Comparison of ENCODE assay signal across 27 mouse cellular contexts in the genomic region with DNA sequence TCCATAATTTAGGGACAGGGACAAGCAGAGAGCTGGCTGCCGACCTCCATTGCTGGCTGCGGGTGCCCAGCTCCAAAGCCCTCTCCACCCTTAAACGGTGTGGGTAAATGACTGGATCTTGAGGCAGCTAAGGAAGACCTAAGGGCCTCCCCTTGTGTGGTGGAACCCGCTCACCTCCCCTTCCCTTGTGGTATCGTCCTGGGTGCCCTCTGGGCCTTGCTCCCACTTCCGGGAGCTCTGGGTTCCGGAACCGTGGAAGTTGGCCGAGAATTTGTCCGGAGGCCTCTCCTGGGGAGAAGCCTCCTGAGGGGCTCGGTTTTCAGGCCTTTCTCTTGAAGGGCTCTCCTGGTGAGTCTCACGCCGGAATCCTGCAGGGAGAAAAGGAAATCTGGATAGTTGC. TPM values are rescaled to one million over a fixed set of nuclear protein-coding genes. Genes with fewer than 3 reads are reported as not detected.
DNase-seq lines count a peak whose midpoint lies in the region; ATAC-seq and TF ChIP-seq lines count a peak whose summit lies in the region.
"Had no signal": no experiment of that assay in that cellular context is flagged by ENCODE, and none has a peak within 500 bp of the region (broad histone marks: within the 10 kb centered on the region; RNA-seq: fewer than 3 reads in every experiment).

No protein-coding gene starts in this region.

- H3K9ac ChIP-seq in embryonic facial prominence, embryonic 13.5 days: 0 out of 2 replicates have a peak overlapping the region, but pooled peaks have one; percentile 2
- peak overlapping the region; percentile 24 for H3K9ac ChIP-seq in ES-E14 (ENCODE audit: insufficient read depth, low read depth, low read length, poor library complexity, severe bottlenecking)
- H3K9ac ChIP-seq: embryonic facial prominence, embryonic 12.5 days; embryonic facial prominence, embryonic 15.5 days; forebrain, embryonic 12.5 days had no signal

- no peaks in the 10 kb centered on the region for H3K9me3 ChIP-seq in embryonic facial prominence, embryonic 13.5 days
- H3K9me3 ChIP-seq in embryonic facial prominence, embryonic 10.5 days: no peaks in the 10 kb centered on the region
- no peaks in the 10 kb centered on the region for H3K9me3 ChIP-seq in ES-E14 (ENCODE audit: control insufficient read depth, insufficient read depth, low read depth, low read length)
- no peaks in the 10 kb centered on the region for H3K9me3 ChIP-seq in midbrain, embryonic 10.5 days (replicated peaks)
- H3K9me3 ChIP-seq: embryonic facial prominence, embryonic 12.5 days; embryonic facial prominence, embryonic 15.5 days; forebrain, embryonic 10.5 days; forebrain, embryonic 12.5 days had no signal

- no peaks in the 10 kb centered on the region for H3K27me3 ChIP-seq in embryonic facial prominence, embryonic 13.5 days
- H3K27me3 ChIP-seq in embryonic facial prominence, embryonic 10.5 days (replicated peaks; ENCODE audit: low read depth, poor library complexity, severe bottlenecking): no peaks in the 10 kb centered on the region
- H3K27me3 ChIP-seq in midbrain, embryonic 10.5 days (ENCODE audit: low read depth, poor library complexity, severe bottlenecking): no peaks in the 10 kb centered on the region
- H3K27me3 ChIP-seq: CH12.LX; embryonic facial prominence, embryonic 12.5 days; embryonic facial prominence, embryonic 15.5 days; forebrain, embryonic 12.5 days had no signal

- ATAC-seq in embryonic facial prominence, embryonic 13.5 days (ENCODE audit: insufficient number of reproducible peaks, insufficient read depth, low FRiP score, low TSS enrichment, low read depth): no peak
- ATAC-seq: CD4-positive, CD25-positive, alpha-beta regulatory T cell, adult 4 months; forebrain, embryonic 14.5 days; forebrain, embryonic 16.5 days had no signal

- in situ Hi-C loops in ES-E14 (cut with MboI; ENCODE audit: low sequenced_read_pairs in 2 of 2, unreplicated experiment in 2 of 2): no loop called here

- H3K27ac ChIP-seq in embryonic facial prominence, embryonic 13.5 days: no peak overlapping the region
- H3K27ac ChIP-seq in embryonic facial prominence, embryonic 10.5 days (replicated peaks): no peak overlapping the region
- peak overlapping the region; percentile 61 for H3K27ac ChIP-seq in layer of hippocampus, adult 2 months
- peak overlapping the region; percentile 61 for H3K27ac ChIP-seq in ES-E14 (ENCODE audit: insufficient read depth, low read depth, low read length, poor library complexity, severe bottlenecking)
- no peak overlapping the region for H3K27ac ChIP-seq in midbrain, embryonic 10.5 days (replicated peaks)
- H3K27ac ChIP-seq: embryonic facial prominence, embryonic 12.5 days; embryonic facial prominence, embryonic 15.5 days; forebrain, embryonic 10.5 days; forebrain, embryonic 12.5 days had no signal

- no peak overlapping the region for H3K4me2 ChIP-seq in embryonic facial prominence, embryonic 13.5 days
- H3K4me2 ChIP-seq: embryonic facial prominence, embryonic 12.5 days; embryonic facial prominence, embryonic 15.5 days; forebrain, embryonic 12.5 days had no signal

- peaks cover 54% of the 10 kb centered on the region for H3K36me3 ChIP-seq in embryonic facial prominence, embryonic 13.5 days
- peaks cover 58% of the 10 kb centered on the region for H3K36me3 ChIP-seq in embryonic facial prominence, embryonic 10.5 days (replicated peaks)
- H3K36me3 ChIP-seq in ES-E14 (ENCODE audit: control insufficient read depth, insufficient read depth, low read length, poor library complexity, severe bottlenecking): no peaks in the 10 kb centered on the region
- H3K36me3 ChIP-seq in midbrain, embryonic 10.5 days: peaks cover 20% of the 10 kb centered on the region

- H3K4me3 ChIP-seq in embryonic facial prominence, embryonic 13.5 days: no peak overlapping the region
- no peak overlapping the region for H3K4me3 ChIP-seq in embryonic facial prominence, embryonic 10.5 days
- H3K4me3 ChIP-seq in layer of hippocampus, adult 2 months: no peak overlapping the region
- H3K4me3 ChIP-seq in ES-E14 (ENCODE audit: insufficient read depth in 1 of 2, low read depth in 1 of 2, low read length in 2 of 2, poor library complexity in 1 of 2, severe bottlenecking in 1 of 2): peak overlapping the region; percentile 26 to 52
- H3K4me3 ChIP-seq in midbrain, embryonic 10.5 days: no peak overlapping the region
- H3K4me3 ChIP-seq: embryonic facial prominence, embryonic 12.5 days; embryonic facial prominence, embryonic 15.5 days; erythroblast, embryonic 14.5 days; forebrain, embryonic 10.5 days; forebrain, embryonic 12.5 days had no signal

- TF ChIP-seq CTCF in layer of hippocampus, adult 2 months (conservative IDR thresholded peaks at IDR 0.05): no peak

- no peak for DNase-seq in embryonic facial prominence, embryonic 10.5 days (ENCODE audit: low spot score)
- DNase-seq in layer of hippocampus, adult 2 months (ENCODE audit: low spot score in 2 of 2): no peak
- DNase-seq in layer of hippocampus, adult 11-12 months (ENCODE audit: low spot score): no peak
- DNase-seq in ES-E14 (ENCODE audit: low read depth, low spot score) (no peak), ZHBTc4 (ENCODE audit: low read depth, low spot score) (peak; percentile 62)
- DNase-seq in midbrain, embryonic 10.5 days (ENCODE audit: low spot score): no peak
- DNase-seq in testis, postnatal 14 days (ENCODE audit: low spot score): no peak
- DNase-seq: adrenal gland, adult 2 months; adrenal gland, postnatal 10 days; adrenal gland, postnatal 36 days; B cell, adult 2 months; cerebellum, adult 11-12 months; cerebellum, adult 2 months; cerebellum, adult 9-10 months; cerebellum, postnatal 10 days; cerebellum, postnatal 25 days; embryo, embryonic 11 days had no signal

- no peaks in the 10 kb centered on the region for H3K4me1 ChIP-seq in embryonic facial prominence, embryonic 13.5 days
- H3K4me1 ChIP-seq in embryonic facial prominence, embryonic 10.5 days: no peaks in the 10 kb centered on the region
- peaks cover 0 to 6% of the 10 kb centered on the region in 2 experiments; a peak in 2 of 4 replicates for H3K4me1 ChIP-seq in ES-E14 (ENCODE audit: control insufficient read depth in 2 of 2, insufficient read depth in 2 of 2, low read length in 2 of 2, poor library complexity in 1 of 2)
- H3K4me1 ChIP-seq in midbrain, embryonic 10.5 days: no peaks in the 10 kb centered on the region
- H3K4me1 ChIP-seq: embryonic facial prominence, embryonic 12.5 days; embryonic facial prominence, embryonic 15.5 days; forebrain, embryonic 10.5 days; forebrain, embryonic 12.5 days had no signal

- 91% methylated on average over 13 of the region's 13 CpGs for WGBS in embryonic facial prominence, embryonic 13.5 days
- WGBS in embryonic facial prominence, embryonic 10.5 days: 90% methylated on average over 13 of the region's 13 CpGs
- WGBS in midbrain, embryonic 10.5 days: 87% methylated on average over 13 of the region's 13 CpGs

TF ChIP-seq in ES-E14, 5 proteins besides CTCF, POLR2A, EP300 and RAD21:
- TF ChIP-seq HCFC1 (IDR thresholded peaks at IDR 0.05; ENCODE audit: borderline replicate concordance, insufficient read depth, low read length): no peak
- no peak for TF ChIP-seq MAFK (IDR thresholded peaks at IDR 0.05; ENCODE audit: insufficient read depth, low read depth, low read length)
- no peak for TF ChIP-seq ZNF384 (IDR thresholded peaks at IDR 0.05; ENCODE audit: low read depth, low read length)
TF ChIP-seq in ES-E14: peak in this region for 0.

RNA-seq across cellular contexts. Expression of a gene that starts 42.1 kb away (rescaled TPM):
- 78.0 and 96.8 TPM in 2 replicates for polyA plus RNA-seq in embryonic facial prominence, embryonic 13.5 days (2015; fragmentation: Nextera tagmentation; extraction: Ambion mirVana)
- 60.2 and 70.0 TPM in 2 replicates for polyA plus RNA-seq in embryonic facial prominence, embryonic 10.5 days (2016; fragmentation: Nextera tagmentation; extraction: Ambion mirVana)
- 10 to 100 TPM; 20.1 to 26.6 TPM for total RNA-seq in layer of hippocampus, adult 2 months (2021)
- 35.6 and 36.8 TPM in 2 replicates for total RNA-seq in ES-E14 (2012; rRNA removed)
- 47.8 and 48.9 TPM in 2 replicates for polyA plus RNA-seq in midbrain, embryonic 10.5 days (2016; fragmentation: Nextera tagmentation; extraction: Ambion mirVana)

RNA-seq across cellular contexts. Expression of a gene that starts 45.9 kb away (rescaled TPM):
- polyA plus RNA-seq in embryonic facial prominence, embryonic 13.5 days (2015; fragmentation: Nextera tagmentation; extraction: Ambion mirVana): 29.8 and 32.6 TPM in 2 replicates
- 9.4 and 10.7 TPM in 2 replicates for polyA plus RNA-seq in embryonic facial prominence, embryonic 10.5 days (2016; fragmentation: Nextera tagmentation; extraction: Ambion mirVana)
- total RNA-seq in layer of hippocampus, adult 2 months (2021): 1 to 10 TPM; 1.9 to 3.1 TPM
- total RNA-seq in ES-E14 (2012; rRNA removed): 2.3 and 3.0 TPM in 2 replicates
- 5.1 and 5.2 TPM in 2 replicates for polyA plus RNA-seq in midbrain, embryonic 10.5 days (2016; fragmentation: Nextera tagmentation; extraction: Ambion mirVana)
- total RNA-seq: CH12.LX had no signal
- polyA plus RNA-seq: CD4-positive, CD25-positive, alpha-beta regulatory T cell, adult 4 months had no signal

RNA-seq across cellular contexts. Expression of a gene that starts 51.1 kb away (rescaled TPM):
- polyA plus RNA-seq in embryonic facial prominence, embryonic 13.5 days (2015; fragmentation: Nextera tagmentation; extraction: Ambion mirVana): 15.8 and 18.8 TPM in 2 replicates
- polyA plus RNA-seq in embryonic facial prominence, embryonic 10.5 days (2016; fragmentation: Nextera tagmentation; extraction: Ambion mirVana): 31.6 and 33.6 TPM in 2 replicates
- total RNA-seq in layer of hippocampus, adult 2 months (2021): 10 to 100 TPM; 21.8 to 22.5 TPM
- total RNA-seq in ES-E14 (2012; rRNA removed): 2.1 and 2.9 TPM in 2 replicates
- polyA plus RNA-seq in midbrain, embryonic 10.5 days (2016; fragmentation: Nextera tagmentation; extraction: Ambion mirVana): 32.2 and 37.1 TPM in 2 replicates

Comparison
In these comparisons a context has a peak if more than half of its experiments do, and no peak if none do; other contexts are left out.
1. H3K27ac ChIP-seq: peak in layer of hippocampus, adult 2 months (single experiment) and ES-E14 (single experiment); none in embryonic facial prominence, embryonic 13.5 days (single experiment), embryonic facial prominence, embryonic 10.5 days (single experiment) and midbrain, embryonic 10.5 days (single experiment).
2. H3K4me3 ChIP-seq: peak in ES-E14 (2 of 2); none in embryonic facial prominence, embryonic 13.5 days (single experiment), embryonic facial prominence, embryonic 10.5 days (single experiment), layer of hippocampus, adult 2 months (single experiment) and midbrain, embryonic 10.5 days (single experiment).